Mouse (Mus musculus): ENCODE data around the gene Dppa3.
A peak's percentile ranks its signal among the peaks of the same experiment; 100 is the strongest.

Gene Dppa3

DNA sequence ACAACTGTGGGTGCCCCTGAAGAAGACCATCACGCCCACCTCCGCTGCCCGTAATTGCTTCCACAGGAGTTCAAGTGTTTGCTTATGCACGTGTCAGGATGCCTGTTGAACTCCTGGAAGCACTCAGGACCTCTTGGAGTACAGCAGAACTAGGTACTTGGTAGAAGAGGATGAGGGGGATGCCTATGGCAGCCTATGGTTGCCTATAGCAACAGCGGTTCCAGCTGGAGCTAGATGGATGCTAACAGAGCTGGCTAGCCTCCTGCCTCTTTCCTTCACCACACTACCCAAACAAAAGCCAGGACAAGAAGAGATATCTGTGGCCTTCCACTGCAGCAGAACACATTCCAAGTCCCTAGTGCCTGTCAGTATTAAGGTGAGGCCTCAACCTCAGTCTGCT is 41.5 kb downstream of the Dppa3 start:
- no peak for DNase-seq (ENCODE audit: low spot score in 2 of 2)

DNA sequence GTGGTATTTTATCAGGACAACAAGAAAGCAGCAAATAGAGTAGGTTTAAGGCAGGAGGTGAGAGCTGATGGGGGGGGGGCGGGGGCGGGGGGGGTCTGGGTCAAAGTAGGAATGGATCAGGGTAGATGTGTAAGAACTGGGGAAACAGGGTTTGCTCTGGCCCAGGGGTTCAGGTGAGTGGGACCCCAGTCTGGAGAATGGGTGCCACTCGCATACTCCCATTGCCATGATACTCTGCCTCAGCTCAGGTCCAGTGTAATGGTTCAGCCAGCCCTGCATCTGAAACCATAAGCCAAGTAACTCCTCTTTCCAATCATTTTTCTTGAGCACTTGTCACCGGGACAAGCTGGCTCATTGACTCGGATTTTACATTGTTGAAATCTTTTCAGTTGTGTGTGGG is 42.6 kb downstream of the Dppa3 start:
- no peak for DNase-seq (ENCODE audit: low spot score in 2 of 2)

DNA sequence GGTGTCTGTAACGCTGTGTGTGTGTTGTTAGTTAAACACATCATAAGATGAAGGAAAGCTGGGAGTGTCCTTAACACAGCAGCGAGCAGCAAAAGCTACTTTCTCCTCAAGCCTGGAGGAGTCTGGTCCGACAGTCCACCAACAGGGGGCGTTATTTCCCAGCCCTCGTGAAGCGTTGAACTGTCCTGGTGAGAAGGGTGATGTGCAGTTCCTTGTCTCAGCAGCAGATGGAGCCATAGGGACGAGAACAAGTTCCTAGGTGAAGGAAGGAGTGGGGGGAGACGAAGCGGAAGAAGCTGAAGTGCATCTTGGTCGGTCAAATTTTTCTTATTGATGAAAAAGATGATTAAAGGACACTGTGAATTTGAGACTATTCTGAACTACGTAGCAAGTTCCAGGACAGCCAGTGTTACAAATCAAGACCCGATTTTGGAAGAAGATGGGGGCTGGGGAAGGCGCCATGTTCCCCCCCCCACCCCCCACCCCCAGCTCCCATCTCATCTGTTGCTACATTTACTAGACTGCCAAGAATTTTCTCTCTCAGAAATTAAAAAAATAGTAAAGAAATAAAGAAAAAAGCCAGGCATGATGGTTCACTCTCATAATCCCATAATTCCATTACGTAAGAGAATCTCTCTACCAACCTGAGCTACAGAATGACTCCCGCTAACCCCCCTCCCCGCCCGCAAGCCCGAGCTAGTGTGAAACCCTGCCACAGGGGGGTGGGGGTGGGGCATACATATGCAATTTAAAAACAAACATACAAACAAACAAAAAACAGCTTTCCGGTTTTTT is 43.4 kb downstream of the Dppa3 start:
- peak; percentile 99 for DNase-seq (ENCODE audit: low spot score in 2 of 2)

DNA sequence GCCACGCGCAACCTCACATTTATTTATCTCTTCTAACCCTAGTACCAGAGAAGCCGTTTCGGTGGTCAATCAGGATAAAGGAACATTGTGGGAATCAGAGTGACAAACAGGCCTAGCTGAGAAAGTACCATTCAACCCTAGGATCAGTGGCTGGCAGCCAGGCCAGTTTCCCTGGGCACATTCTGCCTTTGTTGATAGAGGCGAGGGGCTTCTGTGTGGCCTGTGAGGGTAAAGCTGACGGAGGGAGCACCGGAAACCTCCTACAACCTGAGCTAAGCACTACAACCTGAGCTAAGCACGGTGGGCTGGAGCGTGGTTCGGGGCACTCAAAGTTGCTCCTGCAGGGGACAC is 44.0 kb downstream of the Dppa3 start:
- DNase-seq (ENCODE audit: low spot score in 2 of 2), result no peak

- no peak for DNase-seq (ENCODE audit: low spot score in 2 of 2)
Observed at GRCm38 (mm10) chr6:122670841-122671240, 44.6 kb downstream of the Dppa3 start.

GRCm38 (mm10) chr6:122672746-122673145 is 46.5 kb downstream of the Dppa3 start:
- DNase-seq (ENCODE audit: low spot score in 2 of 2), result no peak

All from frontal cortex, postnatal 36 days (tissue).